Mouse (Mus musculus) forebrain, embryonic 11.5 days (tissue): Measurements from ENCODE around the gene Arhgef6. TPM values are rescaled to one million over a fixed set of nuclear protein-coding genes. Genes with fewer than 3 reads are reported as not detected.

ENCODE experiments used
- ATAC-seq: fragments of 200-750 bp; cut with Nextera tagmentation; replicated peaks from 2 replicates; pipeline ENCODE4 v1.8.0; 2017; ENCODE audit warnings: moderate TSS enrichment; ENCODE audit not compliant: low FRiP score
- DNase-seq: peaks from one replicate; pipeline ENCODE4 v3.0.0-alpha.2; 2017; ENCODE audit warnings: low spot score
- H3K27ac ChIP-seq: fragments of 300-500 bp; sonication (generic); 2 replicates; pipeline ENCODE4 v1.5.1; 2014; ENCODE audit warnings: low read depth, low read length
- H3K27me3 ChIP-seq: fragments of 300-500 bp; sonication (generic); 2 replicates; pipeline ENCODE4 v1.6.1; 2014; ENCODE audit warnings: mild to moderate bottlenecking, low read length, mixed read lengths; ENCODE audit not compliant: control insufficient read depth, insufficient read depth
- H3K36me3 ChIP-seq: fragments of 300-500 bp; sonication (generic); 2 replicates; pipeline ENCODE4 v1.6.1; 2014; ENCODE audit warnings: mild to moderate bottlenecking, low read length, moderate library complexity, mixed read lengths; ENCODE audit not compliant: control insufficient read depth, insufficient read depth
- H3K4me1 ChIP-seq: fragments of 300-500 bp; sonication (generic); replicated peaks from 2 replicates; pipeline ENCODE4 v1.6.1; 2014; ENCODE audit warnings: low read length, mixed read lengths; ENCODE audit not compliant: control insufficient read depth, insufficient read depth
- H3K4me2 ChIP-seq: fragments of 300-500 bp; sonication (generic); 2 replicates; pipeline ENCODE4 v1.6.1; 2014; ENCODE audit warnings: low read depth, mild to moderate bottlenecking, low read length, moderate library complexity, mixed read lengths; ENCODE audit not compliant: severe bottlenecking
- H3K4me3 ChIP-seq: fragments of 300-500 bp; sonication (generic); 2 replicates; pipeline ENCODE4 v1.5.1; 2014; ENCODE audit warnings: low read depth, low read length
- H3K9ac ChIP-seq: fragments of 300-500 bp; sonication (generic); 2 replicates; pipeline ENCODE4 v1.6.1; 2014; ENCODE audit warnings: low read length
- H3K9me3 ChIP-seq: fragments of 300-500 bp; sonication (generic); 2 replicates; pipeline ENCODE4 v1.6.1; 2016; ENCODE audit warnings: low read length, mixed read lengths; ENCODE audit not compliant: control insufficient read depth
- WGBS: fragments of 180-500 bp; shearing (Covaris S2); extraction: QIAGEN DNeasy Blood & Tissue Kit; methylation state at CpG from one replicate; pipeline ENCODE4 v1.1.7; 2014; 5-methylcytosine and 5-hydroxymethylcytosine counted together
- polyA plus RNA-seq: library from polyadenylated mRNA; unstranded; fragments of >200 nt; fragmentation: Nextera tagmentation; extraction: Ambion mirVana; gene quantifications from 2 replicates; pipeline ENCODE4 v1.2.1, GENCODE M21; 2014

The Arhgef6 gene
- polyA plus RNA-seq, 1 experiment from 2014 or later = 7.0 TPM

DNA sequence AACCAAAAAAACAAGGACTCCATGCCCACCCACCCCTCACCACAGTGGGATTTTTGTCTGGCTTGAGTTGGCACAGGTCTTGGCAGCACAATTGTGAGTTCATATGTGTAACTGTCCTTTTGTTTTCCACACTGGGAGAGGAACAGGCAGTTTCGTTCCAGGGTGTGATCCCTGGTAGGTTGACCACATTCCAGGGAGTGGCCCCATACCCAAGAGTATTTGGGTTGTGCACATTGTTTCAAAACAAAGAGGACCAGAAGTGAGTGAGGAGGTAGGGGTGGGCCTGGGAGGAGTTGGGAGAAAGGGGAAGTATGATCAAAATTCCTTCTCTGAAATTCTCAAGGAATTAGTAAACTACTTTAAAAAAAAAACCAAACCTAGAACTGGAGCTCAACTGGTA is 20.8 kb upstream of the Arhgef6 start:
- no peak for DNase-seq
- WGBS = 71% methylated on average over 1 of the region's 1 CpGs
- Histone ChIP-seq H3K4me1 (no peaks in the 10 kb centered on the region), H3K9ac (no peak overlapping the region), H3K9me3 (no peaks in the 10 kb centered on the region), H3K27ac (no peak overlapping the region), H3K4me2 (no peak overlapping the region), H3K36me3 (no peaks in the 10 kb centered on the region), H3K4me3 (no peak overlapping the region), H3K27me3 (no peaks in the 10 kb centered on the region)
- ATAC-seq = no peak

GRCm38 (mm10) chrX:57339220-57339619 is 691 bp upstream of the Arhgef6 start:
- no peak overlapping the region for H3K9ac ChIP-seq
- 85% methylated on average over 4 of the region's 4 CpGs for WGBS
- no peaks in the 10 kb centered on the region for H3K27me3 ChIP-seq
- no peaks in the 10 kb centered on the region for H3K4me1 ChIP-seq
- H3K4me3 ChIP-seq = no peak overlapping the region
- no peaks in the 10 kb centered on the region for H3K9me3 ChIP-seq
- no peak overlapping the region for H3K4me2 ChIP-seq
- H3K36me3 ChIP-seq = no peaks in the 10 kb centered on the region
- no peak overlapping the region for H3K27ac ChIP-seq
- DNase-seq (no peak), ATAC-seq (no peak)

DNA sequence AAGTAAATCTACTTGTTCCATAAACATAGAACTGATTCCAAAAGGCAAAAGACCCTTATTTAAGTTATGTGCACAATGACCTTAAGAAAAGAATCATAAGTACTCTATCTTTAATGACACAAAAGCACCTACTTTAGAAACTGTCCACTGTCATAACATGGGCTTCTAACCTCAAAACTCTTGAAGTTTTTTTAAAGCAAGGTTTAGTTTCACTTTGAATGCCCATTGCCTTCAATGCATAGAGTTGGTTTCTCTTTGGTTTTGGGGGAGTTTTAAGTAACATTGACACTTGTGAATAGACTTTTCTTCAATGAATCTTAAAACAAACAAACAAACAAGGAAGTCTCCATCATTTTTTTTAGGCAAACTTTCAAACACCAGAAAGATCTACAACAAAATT is 947 bp downstream of the Arhgef6 start:
- DNase-seq = no peak
- Histone ChIP-seq H3K9me3 (no peaks in the 10 kb centered on the region), H3K4me1 (no peaks in the 10 kb centered on the region), H3K27me3 (no peaks in the 10 kb centered on the region), H3K27ac (no peak overlapping the region), H3K4me3 (no peak overlapping the region), H3K9ac (no peak overlapping the region), H3K36me3 (no peaks in the 10 kb centered on the region), H3K4me2 (no peak overlapping the region)
- no peak for ATAC-seq

- WGBS = 83% methylated on average over 9 of the region's 9 CpGs
- no peak for ATAC-seq
- H3K4me3 ChIP-seq = no peak overlapping the region
Measured at GRCm38 (mm10) chrX:57336958-57337357, 1.6 kb downstream of the Arhgef6 start.

DNA sequence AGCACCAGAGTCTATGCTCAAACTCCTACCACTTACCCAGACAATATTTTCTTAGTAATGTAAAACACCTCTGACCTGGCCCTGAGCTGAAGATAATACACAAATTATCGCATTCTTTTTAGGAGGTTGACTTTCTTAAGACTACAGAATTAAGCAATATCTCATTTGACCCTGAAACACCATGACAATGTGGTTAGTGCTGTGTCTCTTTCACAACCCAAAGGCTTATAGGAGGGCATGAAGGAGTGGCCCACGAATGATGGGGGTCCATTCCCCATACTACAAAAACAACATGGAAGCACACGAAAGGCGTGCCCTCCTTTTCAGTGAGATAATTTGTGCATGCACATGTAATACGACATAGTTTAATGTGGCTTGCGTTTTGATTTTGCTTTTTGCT is 3.2 kb downstream of the Arhgef6 start:
- Histone ChIP-seq H3K4me1 (no peaks in the 10 kb centered on the region), H3K9ac (no peak overlapping the region), H3K4me3 (no peak overlapping the region), H3K27me3 (no peaks in the 10 kb centered on the region), H3K4me2 (no peak overlapping the region), H3K36me3 (no peaks in the 10 kb centered on the region), H3K27ac (no peak overlapping the region), H3K9me3 (no peaks in the 10 kb centered on the region)
- DNase-seq (no peak), ATAC-seq (no peak)
- 84% methylated on average over 6 of the region's 6 CpGs for WGBS

More at GRCm38 (mm10) chrX:57336958-57337357, 1.6 kb downstream of the Arhgef6 start:
- Histone ChIP-seq H3K4me1 (no peaks in the 10 kb centered on the region), H3K27me3 (no peaks in the 10 kb centered on the region), H3K9ac (no peak overlapping the region), H3K27ac (no peak overlapping the region), H3K4me2 (no peak overlapping the region), H3K36me3 (no peaks in the 10 kb centered on the region), H3K9me3 (no peaks in the 10 kb centered on the region)
- DNase-seq = no peak

DNA sequence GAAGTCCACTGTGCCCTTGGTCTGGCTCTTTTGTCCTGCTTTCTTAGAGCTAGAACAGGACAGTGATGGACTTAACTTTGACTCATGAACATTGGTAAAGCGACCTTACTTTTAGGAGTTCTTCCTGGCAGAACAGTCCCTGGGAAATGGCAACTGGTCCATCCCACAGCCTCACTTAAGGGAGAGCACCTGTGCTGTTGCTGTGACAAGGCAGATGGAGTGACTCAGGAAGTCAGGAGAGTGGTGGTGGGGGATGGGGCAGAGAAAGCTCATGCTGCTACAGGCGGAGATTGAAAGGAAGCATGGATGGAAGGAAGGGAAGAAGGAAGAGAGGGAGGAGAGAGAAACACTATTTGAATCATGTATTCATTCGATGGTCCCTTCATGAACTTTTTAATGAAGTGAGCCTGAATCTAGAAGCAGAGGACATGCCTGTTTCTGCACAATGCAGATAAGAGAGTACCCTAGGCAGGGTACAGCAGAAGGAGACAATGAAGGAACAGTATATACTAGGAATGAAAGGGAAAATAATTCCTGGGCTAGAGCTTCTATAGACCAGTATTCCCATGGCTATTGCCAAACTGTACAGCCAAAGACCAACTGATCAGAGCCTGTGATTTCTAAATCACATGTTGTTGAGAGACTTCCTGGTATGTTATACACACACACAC is 10.7 kb downstream of the Arhgef6 start:
- H3K27me3 ChIP-seq = no peaks in the 10 kb centered on the region
- no peaks in the 10 kb centered on the region for H3K9me3 ChIP-seq
- H3K4me1 ChIP-seq = no peaks in the 10 kb centered on the region
- DNase-seq (no peak), ATAC-seq (no peak)
- no peak overlapping the region for H3K4me3 ChIP-seq
- H3K36me3 ChIP-seq = no peaks in the 10 kb centered on the region
- H3K9ac ChIP-seq = no peak overlapping the region
- H3K4me2 ChIP-seq = no peak overlapping the region
- H3K27ac ChIP-seq = no peak overlapping the region
- 72% methylated on average over 3 of the region's 3 CpGs for WGBS

DNA sequence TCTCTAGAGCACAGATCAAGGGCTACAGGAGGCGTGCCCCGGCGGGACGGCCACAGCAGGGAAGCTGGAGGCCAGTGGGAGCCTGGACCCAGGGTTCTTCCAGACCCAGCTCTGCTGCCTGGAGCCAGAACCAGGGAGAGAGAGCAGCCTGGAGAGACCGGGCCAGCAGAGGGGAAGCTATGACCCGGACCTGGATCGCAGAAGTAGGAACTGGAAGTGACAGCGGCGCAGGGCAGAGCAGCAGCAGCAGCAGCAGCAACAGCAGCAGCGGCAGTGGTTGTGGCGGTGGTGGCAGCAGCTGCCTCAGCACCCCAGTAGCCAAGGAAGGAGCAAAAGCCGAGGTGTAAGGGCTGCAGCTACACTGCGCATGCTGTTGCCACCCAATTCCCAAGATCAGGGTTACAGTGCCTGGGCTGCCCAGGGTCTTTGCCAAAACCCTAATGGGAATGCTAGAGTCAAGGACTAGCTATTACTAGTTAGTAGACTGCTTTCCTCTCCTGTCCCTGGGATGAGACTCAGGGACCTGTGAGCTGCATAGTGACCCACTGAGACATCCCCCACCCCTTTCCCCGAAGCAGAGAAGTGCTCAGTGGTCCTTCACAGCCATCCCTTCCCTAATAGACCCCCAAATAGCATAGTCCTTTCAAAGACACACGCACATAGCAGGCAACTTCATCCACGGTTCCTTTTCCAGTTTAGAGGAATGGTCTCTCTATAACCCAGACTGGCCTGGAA is 11.9 kb downstream of the Arhgef6 start:
- DNase-seq = peak; percentile 60
- Histone ChIP-seq H3K4me3 (peak overlapping the region; percentile 34), H3K9ac (peak overlapping the region; percentile 44), H3K4me1 (no peaks in the 10 kb centered on the region), H3K27me3 (no peaks in the 10 kb centered on the region), H3K27ac (no peak overlapping the region), H3K4me2 (peak overlapping the region; percentile 68), H3K36me3 (no peaks in the 10 kb centered on the region), H3K9me3 (no peaks in the 10 kb centered on the region)
- WGBS = 29% methylated on average over 15 of the region's 16 CpGs
- ATAC-seq = no peak; the same call in 1 of the 2 replicates

GRCm38 (mm10) chrX:57325861-57326461 is 12.6 kb downstream of the Arhgef6 start:
- H3K27ac ChIP-seq = no peak overlapping the region
- H3K4me3 ChIP-seq = peak overlapping the region; percentile 34
- H3K36me3 ChIP-seq = no peaks in the 10 kb centered on the region
- 17% methylated on average over 29 of the region's 29 CpGs for WGBS
- DNase-seq (peak; percentile 57), ATAC-seq (peak; percentile 73; the same call in 1 of the 2 replicates)
- no peaks in the 10 kb centered on the region for H3K27me3 ChIP-seq
- H3K4me2 ChIP-seq = peak overlapping the region; percentile 68
- peak overlapping the region; percentile 44 for H3K9ac ChIP-seq
- no peaks in the 10 kb centered on the region for H3K9me3 ChIP-seq
- no peaks in the 10 kb centered on the region for H3K4me1 ChIP-seq
